Mouse (Mus musculus): ENCODE measurements around the gene Gale.
"Not testable (repeated sequence)": the region's sequence is repeated elsewhere in the genome, so short reads cannot be mapped to it uniquely, and the experiment has no call there.

Gene Gale

GRCm38 (mm10) chr4:135971805-135972555, 8.5 kb downstream of the Gale start:
- DNase-seq = no peak

GRCm38 (mm10) chr4:135972556-135972906, 9.0 kb downstream of the Gale start, which contains the start of gene Lypla2:
Gene Lypla2 (minus strand): TSS chr4:135972626.
- DNase-seq = peak; percentile 90 to 93

GRCm38 (mm10) chr4:135972911-135973811, 9.6 kb downstream of the Gale start:
- DNase-seq = no peak

GRCm38 (mm10) chr4:135976146-135976545, 12.6 kb downstream of the Gale start:
- no peak for DNase-seq

GRCm38 (mm10) chr4:135980223-135980622, 16.7 kb downstream of the Gale start:
- not testable (repeated sequence) for DNase-seq

GRCm38 (mm10) chr4:135981524-135982063, 18.1 kb downstream of the Gale start:
- no peak for DNase-seq

GRCm38 (mm10) chr4:135984556-135984955, 21.0 kb downstream of the Gale start:
- DNase-seq = no peak

- DNase-seq = no peak
These were observed 21.7 kb downstream of the Gale start for GRCm38 (mm10) chr4:135985193-135985592.

- no peak for DNase-seq
These were observed 22.2 kb downstream of the Gale start for GRCm38 (mm10) chr4:135985769-135986168.

- DNase-seq = no peak
These were observed 22.9 kb downstream of the Gale start for GRCm38 (mm10) chr4:135986301-135986942.

GRCm38 (mm10) chr4:135986943-135987710, 23.6 kb downstream of the Gale start, which contains the start of gene Pithd1:
Gene Pithd1 (minus strand): TSS chr4:135987264.
- peak; percentile 89 to 94 for DNase-seq

- no peak for DNase-seq
These were observed 24.2 kb downstream of the Gale start for GRCm38 (mm10) chr4:135987714-135988113.

- no peak for DNase-seq
These were observed 30.4 kb downstream of the Gale start for GRCm38 (mm10) chr4:135993941-135994340.

GRCm38 (mm10) chr4:135995118-135995517, 31.6 kb downstream of the Gale start:
- DNase-seq = no peak

- peak in 1 of 2 experiments; percentile 26 for DNase-seq
These were observed 40.7 kb downstream of the Gale start for GRCm38 (mm10) chr4:136004107-136004675.

- peak; percentile 33 to 47 for DNase-seq
These were observed 41.4 kb downstream of the Gale start for GRCm38 (mm10) chr4:136004921-136005320.

- DNase-seq = peak in 1 of 2 experiments; percentile 15
These were observed 43.3 kb downstream of the Gale start for GRCm38 (mm10) chr4:136006821-136007220.

GRCm38 (mm10) chr4:136008782-136009447, 45.4 kb downstream of the Gale start:
- peak in 1 of 2 experiments; percentile 27 for DNase-seq

GRCm38 (mm10) chr4:136010586-136010985, 47.1 kb downstream of the Gale start:
- DNase-seq = peak in 1 of 2 experiments; percentile 4

GRCm38 (mm10) chr4:136016059-136016602, 52.6 kb downstream of the Gale start:
- DNase-seq = peak in 1 of 2 experiments; percentile 1
